Mouse (Mus musculus): Measurements from ENCODE around the gene Hist2h4.
A peak's percentile ranks its signal among the peaks of the same experiment; 100 is the strongest.
"Not testable (repeated sequence)": the region's sequence is repeated elsewhere in the genome, so short reads cannot be mapped to it uniquely, and the experiment has no call there.

The Hist2h4 gene

GRCm38 (mm10) chr3:96220765-96221639 is 42.1 kb downstream of the Hist2h4 start, which contains the start of the genes Hist2h2ac and Hist2h2be:
TSS of gene Hist2h2ac (minus strand) at chr3:96220880.
TSS of gene Hist2h2be (plus strand) at chr3:96221119.
- peak; percentile 71 to 83 for DNase-seq

DNA sequence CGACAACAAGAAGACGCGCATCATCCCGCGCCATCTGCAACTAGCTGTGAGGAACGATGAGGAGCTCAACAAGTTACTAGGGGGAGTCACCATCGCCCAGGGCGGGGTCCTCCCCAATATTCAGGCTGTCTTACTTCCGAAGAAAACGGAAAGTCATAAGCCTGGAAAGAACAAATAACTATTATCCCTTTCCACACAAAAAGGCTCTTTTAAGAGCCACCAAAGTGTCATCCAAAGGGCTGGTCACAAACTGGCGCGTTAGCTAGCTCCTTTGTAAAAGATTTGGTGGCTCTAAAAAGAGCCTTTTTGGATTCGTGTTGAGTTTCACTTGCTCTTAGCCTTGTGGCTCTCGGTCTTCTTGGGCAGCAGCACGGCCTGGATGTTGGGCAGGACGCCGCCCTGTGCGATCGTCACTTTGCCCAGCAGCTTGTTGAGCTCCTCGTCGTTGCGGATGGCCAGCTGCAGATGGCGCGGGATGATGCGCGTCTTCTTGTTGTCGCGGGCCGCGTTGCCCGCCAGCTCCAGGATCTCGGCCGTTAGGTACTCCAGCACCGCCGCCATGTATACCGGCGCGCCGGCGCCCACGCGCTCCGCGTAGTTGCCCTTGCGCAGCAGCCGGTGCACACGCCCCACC is 42.9 kb downstream of the Hist2h4 start:
- not testable (repeated sequence) for DNase-seq

DNA sequence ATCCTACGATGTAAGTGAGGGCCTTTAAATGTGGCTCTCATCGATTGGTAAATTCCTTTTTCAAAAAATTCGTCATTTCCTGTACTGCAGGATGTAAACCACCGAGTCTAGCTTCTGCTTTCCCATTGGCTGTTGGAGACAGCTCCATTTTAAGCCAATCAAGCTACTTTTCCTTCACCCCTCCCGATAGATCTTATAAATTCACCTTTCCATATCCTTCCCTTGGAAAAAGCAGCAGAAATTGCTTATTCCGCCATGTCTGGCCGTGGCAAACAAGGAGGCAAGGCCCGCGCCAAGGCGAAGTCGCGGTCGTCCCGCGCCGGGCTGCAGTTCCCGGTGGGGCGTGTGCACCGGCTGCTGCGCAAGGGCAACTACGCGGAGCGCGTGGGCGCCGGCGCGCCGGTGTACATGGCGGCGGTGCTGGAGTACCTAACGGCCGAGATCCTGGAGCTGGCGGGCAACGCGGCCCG is 43.4 kb downstream of the Hist2h4 start, which contains the start of the genes Bola1 and Hist2h2ab:
Gene Bola1, minus strand, starts transcription at position 49 of the 470 bp plus-strand sequence.
Gene Hist2h2ab, plus strand, starts transcription at position 205 of the 470 bp plus-strand sequence.
- DNase-seq: peak; percentile 66 to 81

DNA sequence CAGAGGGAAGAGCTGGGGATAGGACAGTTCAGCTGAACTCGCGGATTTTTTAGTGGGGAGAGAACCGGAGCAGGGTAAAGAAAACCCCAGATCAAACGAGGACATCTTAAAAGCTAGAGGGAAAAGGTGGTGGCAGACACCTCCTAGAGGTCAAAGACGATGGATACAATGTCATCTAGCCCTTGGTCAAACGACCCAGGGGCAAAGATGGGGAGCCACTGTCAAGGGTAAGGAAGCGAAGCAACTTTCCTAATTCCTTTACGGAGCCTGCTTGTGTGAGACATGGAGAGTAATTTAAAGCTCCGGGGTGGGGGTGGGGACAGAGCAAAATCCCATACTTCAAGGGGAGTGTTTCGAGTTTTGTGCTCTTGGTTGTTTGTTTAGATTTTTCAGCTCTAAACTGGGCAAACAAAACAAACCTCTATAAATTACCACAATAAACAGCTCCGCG is 43.9 kb downstream of the Hist2h4 start:
- DNase-seq: peak; percentile 33 to 49
